Mouse (Mus musculus) lung, embryonic 14.5 days (tissue): ENCODE results near the gene Smc5. TPM values are rescaled to one million over a fixed set of nuclear protein-coding genes. Genes with fewer than 3 reads are reported as not detected.

Source experiments
- ATAC-seq: fragments of 200-750 bp; cut with Nextera tagmentation; 2 replicates; pipeline ENCODE4 v1.8.0; 2017; ENCODE audit warnings: mild to moderate bottlenecking, moderate TSS enrichment, moderate library complexity; ENCODE audit not compliant: insufficient read depth
- DNase-seq: peaks from one replicate; pipeline ENCODE4 v3.0.0-alpha.2; 2015
- H3K27ac ChIP-seq: fragments of 300-500 bp; sonication (generic); 2 replicates; pipeline ENCODE4 v1.5.1; 2014; ENCODE audit warnings: low read depth, mild to moderate bottlenecking, moderate library complexity
- H3K27me3 ChIP-seq: fragments of 300-500 bp; sonication (generic); 2 replicates; pipeline ENCODE4 v1.6.1; 2014; ENCODE audit warnings: low read length, control low read depth; ENCODE audit not compliant: insufficient read depth
- H3K36me3 ChIP-seq: fragments of 300-500 bp; sonication (generic); 2 replicates; pipeline ENCODE4 v1.6.1; 2014; ENCODE audit warnings: control low read depth; ENCODE audit not compliant: insufficient read depth
- H3K4me1 ChIP-seq: fragments of 300-500 bp; sonication (generic); 2 replicates; pipeline ENCODE4 v1.6.1; 2014; ENCODE audit warnings: antibody characterized with exemption, control low read depth; ENCODE audit not compliant: insufficient read depth
- H3K4me2 ChIP-seq: fragments of 300-500 bp; sonication (generic); 2 replicates; pipeline ENCODE4 v1.6.1; 2014; ENCODE audit warnings: mild to moderate bottlenecking
- H3K4me3 ChIP-seq: fragments of 300-500 bp; sonication (generic); 2 replicates; pipeline ENCODE4 v1.5.1; 2014; ENCODE audit warnings: low read depth, low read length
- H3K9ac ChIP-seq: fragments of 300-500 bp; sonication (generic); 2 replicates; pipeline ENCODE4 v1.6.1; 2014
- H3K9me3 ChIP-seq: fragments of 300-500 bp; sonication (generic); 2 replicates; pipeline ENCODE4 v1.6.1; 2016; ENCODE audit warnings: low read depth, low read length, control low read depth
- CTCF ChIP-seq: IDR thresholded peaks from 2 replicates; pipeline ENCODE4 v1.5.1; 2016; ENCODE audit warnings: antibody characterized with exemption, low read depth
- WGBS: fragments of 180-500 bp; shearing (Covaris S2); extraction: QIAGEN DNeasy Blood & Tissue Kit; methylation state at CpG from one replicate; pipeline ENCODE4 v1.1.7; 2014; 5-methylcytosine and 5-hydroxymethylcytosine counted together
- polyA plus RNA-seq: library from polyadenylated mRNA; unstranded; fragments of >200 nt; fragmentation: Nextera tagmentation; extraction: Ambion mirVana; gene quantifications from 2 replicates; pipeline ENCODE4 v1.2.1, GENCODE M21; 2014

Gene Smc5
- polyA plus RNA-seq, 1 experiment from 2014 or later = 38.9 TPM

DNA sequence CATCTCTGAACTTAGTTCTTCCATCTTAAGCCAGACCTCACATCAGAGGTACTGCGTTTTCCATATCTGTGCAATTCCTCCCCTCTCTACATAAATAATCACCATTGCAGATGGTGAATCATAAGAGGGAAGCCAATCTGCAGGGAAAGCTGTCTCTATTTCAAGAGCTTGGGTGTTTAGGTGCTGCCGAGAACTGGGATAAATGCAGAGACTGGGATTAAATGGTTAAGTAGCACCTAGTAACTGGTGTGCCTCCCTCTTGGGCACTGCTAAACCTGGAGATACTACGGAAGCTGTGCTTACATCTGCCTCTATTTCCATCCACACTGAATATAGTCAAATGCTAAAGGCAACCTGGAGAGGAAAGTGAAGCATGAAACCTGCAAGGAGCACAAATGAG, 26.3 kb upstream of the Smc5 start:
- Histone ChIP-seq H3K4me3 (no peak overlapping the region), H3K9me3 (no peaks in the 10 kb centered on the region), H3K36me3 (no peaks in the 10 kb centered on the region), H3K9ac (no peak overlapping the region), H3K27ac (no peak overlapping the region), H3K4me2 (no peak overlapping the region), H3K4me1 (no peaks in the 10 kb centered on the region), H3K27me3 (no peaks in the 10 kb centered on the region)
- ATAC-seq (no peak), DNase-seq (no peak)
- TF ChIP-seq CTCF = no peak
- WGBS = 80% methylated on average over 3 of the region's 3 CpGs

DNA sequence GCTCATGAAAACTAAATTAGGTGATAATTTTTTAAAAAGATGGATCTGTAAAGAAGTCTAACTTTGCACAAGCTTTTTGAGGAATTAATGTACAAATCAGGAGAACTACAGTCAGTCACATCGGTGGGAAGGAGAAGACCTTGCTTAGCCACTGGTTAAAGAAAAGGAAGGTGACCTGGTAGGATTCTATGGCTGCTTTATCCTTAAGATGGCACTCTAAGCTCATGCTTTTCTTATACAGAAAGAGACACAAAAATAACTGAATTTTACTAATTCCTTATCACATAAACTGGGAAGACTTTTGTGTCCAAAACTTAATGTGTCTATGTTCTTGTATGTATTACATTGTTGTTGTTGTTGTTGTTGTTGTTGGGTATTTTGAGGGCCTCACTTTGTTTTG, 25.2 kb upstream of the Smc5 start:
- Histone ChIP-seq H3K27me3 (no peaks in the 10 kb centered on the region), H3K4me1 (no peaks in the 10 kb centered on the region), H3K36me3 (no peaks in the 10 kb centered on the region), H3K4me2 (no peak overlapping the region), H3K9me3 (no peaks in the 10 kb centered on the region), H3K4me3 (no peak overlapping the region), H3K27ac (no peak overlapping the region), H3K9ac (no peak overlapping the region)
- DNase-seq = peak; percentile 29
- 0 out of 2 replicates have a peak, but pooled peaks have one; percentile 3 for TF ChIP-seq CTCF
- ATAC-seq = no peak
- 67% methylated on average over 1 of the region's 1 CpGs for WGBS

DNA sequence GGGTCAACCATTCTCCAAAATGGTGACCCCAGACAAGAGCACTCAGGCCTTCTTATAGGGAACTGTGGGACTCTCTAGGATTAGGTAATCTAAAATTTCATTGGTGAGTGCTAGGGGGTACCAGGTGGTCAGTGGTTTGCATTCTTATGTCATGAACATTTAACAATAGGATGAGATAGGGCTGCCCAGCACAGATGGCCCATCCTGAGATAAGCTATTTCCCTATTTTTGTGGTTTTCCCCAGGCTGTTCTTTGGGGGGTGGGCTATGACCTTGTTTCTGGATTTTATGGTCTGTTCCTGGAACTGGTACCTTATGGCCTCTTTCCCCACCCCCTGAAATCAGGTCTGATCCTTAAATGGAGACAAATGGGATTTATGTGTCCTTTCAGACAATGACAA, 23.5 kb upstream of the Smc5 start:
- Histone ChIP-seq H3K27me3 (no peaks in the 10 kb centered on the region), H3K9me3 (no peaks in the 10 kb centered on the region), H3K9ac (no peak overlapping the region), H3K4me2 (no peak overlapping the region), H3K27ac (no peak overlapping the region), H3K4me3 (no peak overlapping the region), H3K36me3 (no peaks in the 10 kb centered on the region), H3K4me1 (no peaks in the 10 kb centered on the region)
- no peak for ATAC-seq
- no peak for DNase-seq
- no peak for TF ChIP-seq CTCF

DNA sequence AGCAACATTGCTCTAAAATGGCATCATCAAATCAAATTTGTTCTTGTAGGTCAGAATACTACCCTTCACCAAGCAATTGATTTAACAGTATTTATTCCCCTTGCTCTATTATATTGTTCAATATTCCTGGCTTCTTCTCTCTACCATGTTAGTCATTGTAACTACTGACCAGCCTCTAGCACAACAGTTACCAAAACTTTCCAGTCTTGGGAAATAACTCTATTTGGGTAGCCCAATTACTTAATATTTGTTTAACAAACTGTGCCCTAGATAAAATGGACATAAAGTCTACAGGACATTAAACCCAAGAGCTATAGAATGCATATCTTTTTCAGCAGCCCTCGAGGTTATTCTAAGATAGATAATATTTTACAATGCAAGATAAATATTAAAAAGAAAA, 15.6 kb upstream of the Smc5 start:
- no peak overlapping the region for H3K4me2 ChIP-seq
- no peaks in the 10 kb centered on the region for H3K4me1 ChIP-seq
- DNase-seq = no peak
- TF ChIP-seq CTCF = no peak
- H3K36me3 ChIP-seq = no peaks in the 10 kb centered on the region
- no peak overlapping the region for H3K27ac ChIP-seq
- peaks cover 4% of the 10 kb centered on the region; the same call in 1 of the 2 replicates for H3K9me3 ChIP-seq
- H3K27me3 ChIP-seq = no peaks in the 10 kb centered on the region
- no peak overlapping the region for H3K9ac ChIP-seq
- WGBS = 66% methylated on average over 1 of the region's 1 CpGs
- no peak overlapping the region for H3K4me3 ChIP-seq
- no peak for ATAC-seq

DNA sequence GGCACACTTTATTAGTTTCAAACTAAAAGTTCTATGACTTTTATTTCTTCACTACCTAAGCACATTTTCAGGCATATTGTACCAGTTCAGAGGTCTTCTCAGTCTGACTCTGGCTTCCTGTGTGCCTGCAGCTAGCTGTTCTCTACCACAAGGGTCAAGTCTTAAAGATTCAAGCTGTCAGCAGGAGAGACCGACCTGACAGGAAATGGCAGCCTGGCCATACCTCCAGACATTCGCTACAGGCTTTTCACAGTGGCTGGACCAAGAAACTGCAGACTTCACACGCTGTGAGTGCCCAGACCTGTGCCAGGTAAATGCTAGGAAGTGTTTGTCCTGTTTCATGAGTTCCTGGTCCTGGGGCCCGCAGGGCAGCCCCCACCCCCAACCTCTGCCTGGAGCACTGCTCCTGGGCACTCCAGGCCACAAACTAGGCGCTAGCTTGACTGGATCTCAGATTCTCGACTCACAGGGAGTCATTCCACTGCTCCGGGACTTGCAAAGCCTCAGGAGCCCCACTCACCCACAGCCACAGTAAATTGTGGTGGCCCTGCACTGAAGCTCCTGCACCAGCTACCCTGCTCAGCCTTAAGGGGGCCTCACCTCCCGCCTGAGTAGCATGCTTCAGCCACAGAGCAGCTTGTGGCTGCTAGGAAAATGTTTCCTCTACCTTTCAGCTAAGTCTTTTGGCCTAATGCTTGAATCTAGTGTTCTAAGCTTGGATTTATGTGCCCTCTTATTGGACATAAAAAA, 8.4 kb upstream of the Smc5 start:
- no peak overlapping the region for H3K27ac ChIP-seq
- H3K4me3 ChIP-seq = no peak overlapping the region
- H3K36me3 ChIP-seq = no peaks in the 10 kb centered on the region
- no peaks in the 10 kb centered on the region for H3K27me3 ChIP-seq
- no peak overlapping the region for H3K4me2 ChIP-seq
- no peaks in the 10 kb centered on the region for H3K9me3 ChIP-seq
- no peak overlapping the region for H3K9ac ChIP-seq
- no peak for ATAC-seq
- DNase-seq = no peak
- WGBS = 48% methylated on average over 8 of the region's 8 CpGs
- H3K4me1 ChIP-seq = no peaks in the 10 kb centered on the region
- no peak for TF ChIP-seq CTCF

DNA sequence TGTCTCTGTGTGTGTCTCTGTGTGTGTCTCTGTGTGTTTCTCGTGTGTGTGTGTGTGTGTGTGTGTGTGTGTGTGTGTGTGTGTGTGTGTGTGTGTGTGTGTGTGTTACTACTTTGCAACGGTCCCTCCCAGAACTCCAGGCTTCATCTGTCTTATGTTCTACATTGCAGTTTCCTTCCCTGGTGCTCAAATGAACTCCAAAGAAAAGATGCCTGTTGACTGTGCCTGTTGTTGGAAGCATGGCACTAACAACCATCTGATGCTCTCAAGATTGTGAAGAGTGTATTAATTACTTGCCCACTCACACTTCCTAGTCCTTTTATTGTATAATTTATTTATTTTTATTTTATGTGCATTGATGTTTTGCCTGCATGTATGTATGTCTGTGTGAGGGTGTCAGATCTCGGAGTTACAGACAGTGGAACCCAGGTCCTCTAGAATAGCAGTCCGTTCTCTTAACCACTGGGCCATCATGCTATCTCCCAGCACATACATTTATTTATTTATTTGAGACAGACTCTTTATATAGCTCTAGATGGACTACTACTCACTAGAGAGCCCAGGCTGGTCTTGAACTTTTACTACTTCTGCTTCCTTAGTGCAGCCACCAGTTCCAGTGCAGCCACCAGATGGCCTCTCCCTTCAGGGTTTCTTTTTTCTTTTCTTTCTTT, 492 bp upstream of the Smc5 start:
- H3K4me3 ChIP-seq = peak overlapping the region; percentile 86
- peak overlapping the region; percentile 73 for H3K4me2 ChIP-seq
- H3K9me3 ChIP-seq = no peaks in the 10 kb centered on the region
- peak overlapping the region; percentile 93; the same call in 1 of the 2 replicates for H3K9ac ChIP-seq
- peaks cover 4% of the 10 kb centered on the region; the same call in 1 of the 2 replicates for H3K4me1 ChIP-seq
- H3K27me3 ChIP-seq = no peaks in the 10 kb centered on the region
- 40% methylated on average over 4 of the region's 4 CpGs for WGBS
- no peak for TF ChIP-seq CTCF
- peak; percentile 5 for DNase-seq
- H3K36me3 ChIP-seq = no peaks in the 10 kb centered on the region
- ATAC-seq = peak; percentile 32
- no peak overlapping the region for H3K27ac ChIP-seq

DNA sequence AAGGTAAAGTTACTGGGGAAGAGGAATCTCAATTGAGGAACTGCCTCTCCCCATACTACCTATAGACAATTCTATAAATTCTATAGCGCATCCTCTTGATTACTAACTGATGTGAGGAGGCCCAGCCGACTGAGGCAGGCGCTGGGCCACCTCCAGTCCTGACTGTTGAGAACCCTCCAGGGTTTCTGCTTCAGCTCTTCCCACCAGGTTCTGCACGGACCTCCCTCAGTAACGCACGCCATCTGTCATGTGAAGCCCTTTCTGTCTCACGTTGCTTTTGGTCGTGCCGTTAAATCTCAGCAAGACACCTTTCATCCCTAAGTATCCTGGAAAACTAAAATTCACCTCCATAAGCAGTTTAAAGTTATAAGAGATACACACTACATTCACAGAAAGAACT, 16.9 kb downstream of the Smc5 start:
- 87% methylated on average over 9 of the region's 9 CpGs for WGBS
- H3K9me3 ChIP-seq = no peaks in the 10 kb centered on the region
- no peaks in the 10 kb centered on the region for H3K4me1 ChIP-seq
- DNase-seq (no peak), ATAC-seq (no peak)
- H3K27me3 ChIP-seq = no peaks in the 10 kb centered on the region
- no peak for TF ChIP-seq CTCF
- no peak overlapping the region for H3K4me2 ChIP-seq
- no peak overlapping the region for H3K4me3 ChIP-seq
- no peak overlapping the region for H3K27ac ChIP-seq
- peaks cover 52% of the 10 kb centered on the region for H3K36me3 ChIP-seq
- H3K9ac ChIP-seq = no peak overlapping the region
